Mouse (Mus musculus) heart, embryonic 10.5 days (tissue): ENCODE data around the gene Glb1. TPM values are rescaled to one million over a fixed set of nuclear protein-coding genes. Genes with fewer than 3 reads are reported as not detected.

Experiments used
- DNase-seq: peaks from one replicate; pipeline ENCODE4 v3.0.0-alpha.2; 2017; ENCODE audit warnings: low spot score
- H3K27ac ChIP-seq: fragments of 300-500 bp; sonication (generic); 2 replicates; pipeline ENCODE4 v1.5.1; 2016; ENCODE audit warnings: mild to moderate bottlenecking
- H3K27me3 ChIP-seq: fragments of 300-500 bp; sonication (generic); 2 replicates; pipeline ENCODE4 v1.6.1; 2016; ENCODE audit warnings: mild to moderate bottlenecking; ENCODE audit not compliant: poor library complexity, insufficient read depth, severe bottlenecking
- H3K36me3 ChIP-seq: fragments of 300-500 bp; sonication (generic); 2 replicates; pipeline ENCODE4 v1.6.1; 2016; ENCODE audit warnings: mild to moderate bottlenecking, moderate library complexity
- H3K4me1 ChIP-seq: fragments of 300-500 bp; sonication (generic); 2 replicates; pipeline ENCODE4 v1.6.1; 2016; ENCODE audit warnings: mild to moderate bottlenecking
- H3K4me3 ChIP-seq: fragments of 300-500 bp; sonication (generic); 2 replicates; pipeline ENCODE4 v1.5.1; 2016; ENCODE audit warnings: mild to moderate bottlenecking, moderate library complexity
- H3K9me3 ChIP-seq: fragments of 300-500 bp; sonication (generic); 2 replicates; pipeline ENCODE4 v1.6.1; 2016; ENCODE audit warnings: mild to moderate bottlenecking, moderate library complexity
- WGBS: fragments of 180-500 bp; shearing (Covaris S2); methylation state at CpG from one replicate; pipeline ENCODE4 v1.1.7; 2016; 5-methylcytosine and 5-hydroxymethylcytosine counted together
- polyA plus RNA-seq: library from polyadenylated mRNA; unstranded; fragments of >200 nt; fragmentation: Nextera tagmentation; extraction: Ambion mirVana; gene quantifications from 2 replicates; pipeline ENCODE4 v1.2.1, GENCODE M21; 2016

Glb1 gene
- polyA plus RNA-seq, 1 experiment from 2014 or later: 33.5 TPM

- Histone ChIP-seq H3K36me3 (peaks cover 82% of the 10 kb centered on the region), H3K4me1 (peaks cover 5% of the 10 kb centered on the region; the same call in 1 of the 2 replicates), H3K27me3 (no peaks in the 10 kb centered on the region), H3K27ac (no peak overlapping the region), H3K9me3 (peaks cover 7% of the 10 kb centered on the region; the same call in 1 of the 2 replicates), H3K4me3 (no peak overlapping the region)
- WGBS: 86% methylated on average over 2 of the region's 2 CpGs
- DNase-seq: no peak
These were observed 6.8 kb downstream of the Glb1 start for GRCm38 (mm10) chr9:114407676-114408075.

- H3K36me3 ChIP-seq: peaks cover 70% of the 10 kb centered on the region
These were observed 9.5 kb downstream of the Glb1 start for GRCm38 (mm10) chr9:114410313-114410862.

GRCm38 (mm10) chr9:114411295-114411694 lies 10.4 kb downstream of the Glb1 start:
- no peak for DNase-seq
- 84% methylated on average over 5 of the region's 5 CpGs for WGBS
- Histone ChIP-seq H3K4me3 (no peak overlapping the region), H3K27me3 (no peaks in the 10 kb centered on the region), H3K27ac (no peak overlapping the region), H3K36me3 (peaks cover 61% of the 10 kb centered on the region), H3K9me3 (peaks cover 7% of the 10 kb centered on the region; the same call in 1 of the 2 replicates), H3K4me1 (peaks cover 5% of the 10 kb centered on the region; the same call in 1 of the 2 replicates)

More at GRCm38 (mm10) chr9:114410313-114410862, 9.5 kb downstream of the Glb1 start:
- 92% methylated on average over 11 of the region's 11 CpGs for WGBS
- H3K9me3 ChIP-seq: peaks cover 7% of the 10 kb centered on the region; the same call in 1 of the 2 replicates
- H3K27ac ChIP-seq: no peak overlapping the region
- no peak overlapping the region for H3K4me3 ChIP-seq
- no peaks in the 10 kb centered on the region for H3K27me3 ChIP-seq
- peaks cover 5% of the 10 kb centered on the region; the same call in 1 of the 2 replicates for H3K4me1 ChIP-seq
- DNase-seq: no peak

- Histone ChIP-seq H3K27ac (no peak overlapping the region), H3K27me3 (no peaks in the 10 kb centered on the region), H3K4me3 (no peak overlapping the region), H3K36me3 (peaks cover 51% of the 10 kb centered on the region), H3K4me1 (peaks cover 5% of the 10 kb centered on the region; the same call in 1 of the 2 replicates), H3K9me3 (peaks cover 7% of the 10 kb centered on the region; the same call in 1 of the 2 replicates)
- WGBS: 65% methylated on average over 9 of the region's 9 CpGs
- no peak for DNase-seq
These were observed 11.5 kb downstream of the Glb1 start for GRCm38 (mm10) chr9:114412406-114412805.

- Histone ChIP-seq H3K27me3 (no peaks in the 10 kb centered on the region), H3K36me3 (peaks cover 38% of the 10 kb centered on the region), H3K4me3 (no peak overlapping the region), H3K4me1 (peaks cover 5% of the 10 kb centered on the region; the same call in 1 of the 2 replicates), H3K9me3 (peaks cover 7% of the 10 kb centered on the region; the same call in 1 of the 2 replicates), H3K27ac (no peak overlapping the region)
- DNase-seq: no peak
- 82% methylated on average over 12 of the region's 12 CpGs for WGBS
These were observed 13.0 kb downstream of the Glb1 start for GRCm38 (mm10) chr9:114413866-114414265.

GRCm38 (mm10) chr9:114415701-114416100 lies 14.8 kb downstream of the Glb1 start:
- H3K4me1 ChIP-seq: peaks cover 5% of the 10 kb centered on the region; the same call in 1 of the 2 replicates
- no peak overlapping the region for H3K4me3 ChIP-seq
- H3K27me3 ChIP-seq: no peaks in the 10 kb centered on the region
- peaks cover 7% of the 10 kb centered on the region; the same call in 1 of the 2 replicates for H3K9me3 ChIP-seq
- WGBS: 19% methylated on average over 11 of the region's 11 CpGs
- H3K27ac ChIP-seq: no peak overlapping the region
- no peak for DNase-seq
- H3K36me3 ChIP-seq: peaks cover 25% of the 10 kb centered on the region

GRCm38 (mm10) chr9:114416646-114417517 lies 16.0 kb downstream of the Glb1 start:
- Histone ChIP-seq H3K27me3 (no peaks in the 10 kb centered on the region), H3K36me3 (peaks cover 18% of the 10 kb centered on the region; the same call in 1 of the 2 replicates), H3K4me1 (peaks cover 5% of the 10 kb centered on the region; the same call in 1 of the 2 replicates), H3K27ac (no peak overlapping the region), H3K4me3 (no peak overlapping the region), H3K9me3 (no peaks in the 10 kb centered on the region)
- no peak for DNase-seq
- 88% methylated on average over 21 of the region's 21 CpGs for WGBS

GRCm38 (mm10) chr9:114418187-114418586 lies 17.3 kb downstream of the Glb1 start:
- Histone ChIP-seq H3K4me1 (no peaks in the 10 kb centered on the region), H3K9me3 (no peaks in the 10 kb centered on the region), H3K4me3 (no peak overlapping the region), H3K27me3 (no peaks in the 10 kb centered on the region), H3K27ac (no peak overlapping the region), H3K36me3 (peaks cover 16% of the 10 kb centered on the region; the same call in 1 of the 2 replicates)
- 65% methylated on average over 7 of the region's 7 CpGs for WGBS
- DNase-seq: no peak

GRCm38 (mm10) chr9:114420443-114420842 lies 19.6 kb downstream of the Glb1 start:
- DNase-seq: no peak
- peaks cover 23% of the 10 kb centered on the region for H3K36me3 ChIP-seq
- H3K27me3 ChIP-seq: no peaks in the 10 kb centered on the region
- H3K9me3 ChIP-seq: peaks cover 3% of the 10 kb centered on the region; the same call in 1 of the 2 replicates
- H3K4me3 ChIP-seq: no peak overlapping the region
- H3K4me1 ChIP-seq: no peaks in the 10 kb centered on the region
- H3K27ac ChIP-seq: no peak overlapping the region
- WGBS: 66% methylated on average over 8 of the region's 8 CpGs

GRCm38 (mm10) chr9:114421045-114421444 lies 20.2 kb downstream of the Glb1 start:
- H3K27me3 ChIP-seq: no peaks in the 10 kb centered on the region
- peaks cover 29% of the 10 kb centered on the region for H3K36me3 ChIP-seq
- H3K9me3 ChIP-seq: peaks cover 5% of the 10 kb centered on the region; the same call in 1 of the 2 replicates
- no peak for DNase-seq
- H3K4me1 ChIP-seq: 0 out of 2 replicates have a peak, but pooled peaks cover 2% of the 10 kb centered on the region
- no peak overlapping the region for H3K4me3 ChIP-seq
- WGBS: 65% methylated on average over 3 of the region's 3 CpGs
- H3K27ac ChIP-seq: no peak overlapping the region

GRCm38 (mm10) chr9:114421797-114422196 lies 20.9 kb downstream of the Glb1 start:
- DNase-seq: no peak
- H3K4me3 ChIP-seq: no peak overlapping the region
- H3K36me3 ChIP-seq: peaks cover 31% of the 10 kb centered on the region
- H3K27ac ChIP-seq: no peak overlapping the region
- 86% methylated on average over 7 of the region's 7 CpGs for WGBS
- H3K27me3 ChIP-seq: no peaks in the 10 kb centered on the region
- H3K9me3 ChIP-seq: peaks cover 5% of the 10 kb centered on the region; the same call in 1 of the 2 replicates
- H3K4me1 ChIP-seq: peaks cover 7% of the 10 kb centered on the region; the same call in 1 of the 2 replicates

GRCm38 (mm10) chr9:114425576-114425975 lies 24.7 kb downstream of the Glb1 start:
- Histone ChIP-seq H3K4me1 (peaks cover 7% of the 10 kb centered on the region; the same call in 1 of the 2 replicates), H3K36me3 (peaks cover 33% of the 10 kb centered on the region), H3K9me3 (peaks cover 5% of the 10 kb centered on the region; the same call in 1 of the 2 replicates), H3K4me3 (no peak overlapping the region), H3K27me3 (no peaks in the 10 kb centered on the region), H3K27ac (no peak overlapping the region)
- WGBS: 91% methylated on average over 5 of the region's 5 CpGs
- DNase-seq: no peak
